Mouse (Mus musculus): ENCODE data around the gene Alkbh3.

DNA sequence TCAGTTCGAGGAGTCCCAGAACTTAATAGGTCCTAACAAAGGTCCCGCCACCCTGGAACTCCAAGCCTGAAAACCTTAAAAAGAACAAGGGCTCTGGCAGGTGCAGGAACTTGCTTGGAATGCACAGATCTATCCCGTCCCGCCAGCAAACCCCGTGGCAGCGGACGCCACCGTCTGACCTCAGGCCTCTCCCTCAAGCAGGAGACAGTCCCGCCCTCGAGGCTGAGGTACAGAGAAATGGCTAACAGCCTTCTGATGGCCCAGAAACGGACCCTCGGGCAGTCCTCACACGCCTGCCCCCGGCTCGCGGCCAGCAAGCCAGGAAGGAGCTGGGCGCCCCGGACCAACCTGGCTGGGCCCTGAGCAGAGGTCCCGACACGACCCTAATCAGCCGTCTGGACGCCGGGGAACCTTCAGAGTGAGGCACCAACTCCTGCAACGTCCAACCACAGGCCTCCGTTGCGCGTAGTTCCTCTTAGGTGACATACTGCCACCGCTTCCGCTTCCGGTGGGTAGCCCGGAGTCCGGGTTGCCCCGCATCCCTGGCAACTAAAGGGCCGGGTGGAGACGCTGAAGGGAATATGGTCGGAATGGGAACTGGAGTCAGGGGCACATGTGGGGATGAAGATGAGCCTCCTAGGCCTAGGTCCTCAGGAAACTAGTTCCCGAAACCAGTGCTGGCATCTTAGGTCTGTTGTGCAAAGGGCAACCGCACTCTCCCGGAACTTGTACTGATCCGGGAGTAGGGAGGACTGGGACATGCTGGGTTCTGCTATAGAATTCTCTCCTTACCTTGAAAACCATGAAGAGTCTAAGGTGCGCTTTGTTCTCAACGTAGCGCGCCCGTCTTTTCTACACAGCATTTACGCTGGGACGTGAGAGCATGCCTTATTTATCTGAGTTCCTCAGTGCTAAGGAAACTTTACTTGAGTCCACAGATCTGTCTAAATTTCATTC lies at the start of gene Alkbh3:
- TF ChIP-seq EP300 (IDR thresholded peaks at IDR 0.05; ENCODE audit: insufficient read depth, low read depth, low read length) (peak; percentile 47; the same call in 1 of the 2 replicates), CTCF (IDR thresholded peaks at IDR 0.05; ENCODE audit: low read depth, low read length) (no peak)
